Mouse (Mus musculus) C2C12 (cell line): ENCODE measurements around the gene Fcho1. TPM values are rescaled to one million over a fixed set of nuclear protein-coding genes. Genes with fewer than 3 reads are reported as not detected.
"Not testable (repeated sequence)": the region's sequence is repeated elsewhere in the genome, so short reads cannot be mapped to it uniquely, and the experiment has no call there.

Experiments
- H3K27me3 ChIP-seq: one replicate; pipeline ENCODE4 v1.6.1; 2011; ENCODE audit not compliant: control insufficient read depth, insufficient read depth, insufficient read length
- H3K36me3 ChIP-seq: one replicate; pipeline ENCODE4 v1.6.1; 2011; ENCODE audit not compliant: control insufficient read depth, insufficient read depth
- H3K4me3 ChIP-seq: one replicate; pipeline ENCODE4 v1.5.1; 2011; ENCODE audit warnings: mild to moderate bottlenecking, control low read depth; ENCODE audit not compliant: poor library complexity, insufficient read depth, severe bottlenecking
- H3K79me2 ChIP-seq: one replicate; pipeline ENCODE4 v1.6.1; 2011; ENCODE audit not compliant: control insufficient read depth, insufficient read depth
- H3K79me3 ChIP-seq: one replicate; pipeline ENCODE4 v1.6.1; 2011; ENCODE audit warnings: low read depth, control low read depth
- H3ac ChIP-seq: one replicate; pipeline ENCODE3; 2011; ENCODE audit warnings: low read depth; ENCODE audit not compliant: control insufficient read depth, insufficient read length
- CEBPB ChIP-seq: IDR thresholded peaks from one replicate; pipeline ENCODE4 v1.6.1; 2011; ENCODE audit warnings: low read depth, mild to moderate bottlenecking, control low read depth, moderate library complexity
- CTCF ChIP-seq: IDR thresholded peaks from one replicate; pipeline ENCODE4 v1.5.1; 2011; ENCODE audit not compliant: control insufficient read depth, insufficient read depth, insufficient read length
- FOSL1 ChIP-seq: IDR thresholded peaks from one replicate; pipeline ENCODE4 v1.8.0; 2011; ENCODE audit warnings: mild to moderate bottlenecking, low read length; ENCODE audit not compliant: poor library complexity, insufficient read depth, severe bottlenecking
- MAX ChIP-seq: IDR thresholded peaks from one replicate; pipeline ENCODE4 v1.6.1; 2011; ENCODE audit warnings: mild to moderate bottlenecking, control low read depth
- MYOD1 ChIP-seq: IDR thresholded peaks from one replicate; pipeline ENCODE4 v1.6.1; 2011; ENCODE audit warnings: low read depth; ENCODE audit not compliant: control insufficient read depth, insufficient read length
- MYOG ChIP-seq: IDR thresholded peaks from one replicate; pipeline ENCODE4 v1.6.1; 2011; ENCODE audit not compliant: control insufficient read depth, insufficient read length; ENCODE audit errors: extremely low read depth
- USF1 ChIP-seq: IDR thresholded peaks from one replicate; pipeline ENCODE4 v1.6.1; 2011; ENCODE audit warnings: low read depth, mild to moderate bottlenecking, control low read depth, moderate library complexity
- long read RNA-seq, 2 experiments: library from polyadenylated mRNA; unstranded; transcript quantifications; one replicate each; pipeline ENCODE4 v2.0.0; 2019 to 2020
- polyA plus RNA-seq: library from polyadenylated mRNA; unstranded; fragments of >200 nt; fragmentation: generic; extraction: Trizol; gene quantifications from one replicate; pipeline ENCODE4 v1.2.1, GENCODE M21; 2012; ENCODE audit warnings: missing spikeins

The Fcho1 gene
- polyA plus RNA-seq = not detected
- long read RNA-seq, experiment 1 = 0 reads
- long read RNA-seq, experiment 2 = 0 reads

- no peaks in the 10 kb centered on the region for H3K79me2 ChIP-seq
- no peak for TF ChIP-seq CEBPB
- no peak for TF ChIP-seq MAX
- no peak for TF ChIP-seq MYOD1
- TF ChIP-seq FOSL1 = no peak
- no peak for TF ChIP-seq USF1
- TF ChIP-seq MYOG = no peak
- no peak for TF ChIP-seq CTCF
- H3K4me3 ChIP-seq = no peak within 1 kb of the TSS
- no peak within 1 kb of the TSS for H3ac ChIP-seq
- no peaks in the 10 kb centered on the region for H3K36me3 ChIP-seq
- peaks cover 48% of the 10 kb centered on the region for H3K27me3 ChIP-seq
- no peaks in the 10 kb centered on the region for H3K79me3 ChIP-seq
These were observed at the start of gene Fcho1 for GRCm38 (mm10) chr8:71725122-71725924. Fcho1 (minus strand) TSS chr8:71725716.

GRCm38 (mm10) chr8:71771336-71771735 is 45.8 kb upstream of the Fcho1 start:
- H3K4me3 ChIP-seq = no peak overlapping the region
- no peaks in the 10 kb centered on the region for H3K27me3 ChIP-seq
- H3ac ChIP-seq = no peak overlapping the region
- TF ChIP-seq USF1 (no peak), CEBPB (no peak), MYOD1 (no peak), MAX (no peak), MYOG (no peak), CTCF (no peak), FOSL1 (no peak)
- no peaks in the 10 kb centered on the region for H3K79me2 ChIP-seq
- H3K36me3 ChIP-seq = no peaks in the 10 kb centered on the region
- no peaks in the 10 kb centered on the region for H3K79me3 ChIP-seq

- H3K4me3 ChIP-seq = no peak overlapping the region
- no peaks in the 10 kb centered on the region for H3K27me3 ChIP-seq
- no peak for TF ChIP-seq MYOG
- TF ChIP-seq CEBPB = no peak
- no peak for TF ChIP-seq MAX
- TF ChIP-seq FOSL1 = no peak
- no peak for TF ChIP-seq MYOD1
- no peak for TF ChIP-seq USF1
- no peak for TF ChIP-seq CTCF
- H3K36me3 ChIP-seq = no peaks in the 10 kb centered on the region
- no peaks in the 10 kb centered on the region for H3K79me3 ChIP-seq
- no peaks in the 10 kb centered on the region for H3K79me2 ChIP-seq
- H3ac ChIP-seq = no peak overlapping the region
These were observed 33.3 kb upstream of the Fcho1 start for GRCm38 (mm10) chr8:71758816-71759215.

- H3K4me3 ChIP-seq, H3K36me3 ChIP-seq, H3K79me3 ChIP-seq, H3ac ChIP-seq, H3K79me2 ChIP-seq, H3K27me3 ChIP-seq: not testable (repeated sequence)
These were observed 27.5 kb upstream of the Fcho1 start for GRCm38 (mm10) chr8:71752881-71753552.

- not testable (repeated sequence) for H3K79me2 ChIP-seq, H3ac ChIP-seq, H3K36me3 ChIP-seq, H3K79me3 ChIP-seq, H3K27me3 ChIP-seq, H3K4me3 ChIP-seq
These were observed 26.7 kb upstream of the Fcho1 start for GRCm38 (mm10) chr8:71752263-71752662.

DNA sequence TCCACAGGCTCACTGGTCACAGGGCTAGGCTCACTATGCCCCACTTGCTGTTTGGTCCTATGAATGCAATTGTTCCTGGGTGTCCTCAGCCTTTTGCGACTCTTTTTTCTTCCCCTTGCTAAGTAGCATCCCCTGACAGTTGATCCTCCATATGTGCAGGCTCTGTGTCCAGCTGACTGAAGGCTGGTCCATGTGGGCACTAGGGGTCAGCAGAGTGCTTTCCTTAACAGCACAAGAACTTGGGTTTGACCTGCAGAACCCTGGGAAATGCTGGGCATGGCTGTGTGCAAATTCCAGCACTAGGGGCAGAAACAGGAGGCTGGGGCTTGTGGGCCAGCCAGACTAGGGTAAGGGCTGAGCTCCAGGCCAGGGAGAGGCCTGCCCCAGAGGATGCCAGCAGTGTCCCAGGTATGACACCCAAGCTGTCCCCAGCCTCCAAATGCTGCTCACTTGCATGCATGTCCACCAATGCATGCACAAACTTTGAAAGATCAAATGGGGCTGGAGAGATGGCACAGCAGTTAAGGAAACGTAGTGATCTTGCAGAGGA is 25.9 kb upstream of the Fcho1 start:
- H3ac ChIP-seq, H3K79me3 ChIP-seq, H3K4me3 ChIP-seq, H3K79me2 ChIP-seq, H3K27me3 ChIP-seq, H3K36me3 ChIP-seq: not testable (repeated sequence)

DNA sequence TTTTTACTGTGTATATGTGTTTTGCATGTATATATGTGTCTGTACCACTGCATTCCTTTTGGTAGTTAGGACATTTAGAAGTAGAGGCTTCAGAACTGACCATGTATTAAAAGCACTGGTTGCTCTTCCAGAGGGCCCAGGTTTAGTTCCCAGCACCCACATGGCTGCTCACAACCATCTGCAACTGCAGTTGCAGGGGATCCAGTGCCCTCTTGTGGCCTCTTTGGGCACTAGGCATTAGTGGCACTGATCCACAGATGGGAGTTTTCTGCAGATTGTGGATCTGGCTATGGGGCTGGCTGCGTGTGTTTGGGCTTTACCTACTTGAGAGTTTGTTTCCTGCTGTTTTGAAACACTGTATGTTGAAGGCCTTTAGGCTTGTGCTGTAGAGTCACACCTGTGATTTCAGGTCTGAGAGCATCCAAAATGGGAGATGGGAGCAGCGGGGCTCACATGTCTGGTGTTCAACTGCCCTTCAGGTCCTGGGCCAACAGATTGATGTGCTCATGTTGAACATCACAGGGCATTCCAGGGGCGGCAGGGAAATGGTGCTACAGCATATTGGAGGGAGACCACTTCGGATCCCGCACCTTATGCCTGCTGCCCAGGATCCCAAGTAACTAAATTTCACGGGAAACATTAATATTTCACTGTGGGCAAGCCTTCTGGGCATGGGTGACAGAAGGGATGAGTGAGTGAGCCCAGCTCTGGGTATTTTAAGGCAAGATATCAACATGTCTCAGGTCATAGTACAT is 24.0 kb upstream of the Fcho1 start:
- H3K79me2 ChIP-seq, H3K36me3 ChIP-seq, H3K79me3 ChIP-seq: not testable (repeated sequence)

DNA sequence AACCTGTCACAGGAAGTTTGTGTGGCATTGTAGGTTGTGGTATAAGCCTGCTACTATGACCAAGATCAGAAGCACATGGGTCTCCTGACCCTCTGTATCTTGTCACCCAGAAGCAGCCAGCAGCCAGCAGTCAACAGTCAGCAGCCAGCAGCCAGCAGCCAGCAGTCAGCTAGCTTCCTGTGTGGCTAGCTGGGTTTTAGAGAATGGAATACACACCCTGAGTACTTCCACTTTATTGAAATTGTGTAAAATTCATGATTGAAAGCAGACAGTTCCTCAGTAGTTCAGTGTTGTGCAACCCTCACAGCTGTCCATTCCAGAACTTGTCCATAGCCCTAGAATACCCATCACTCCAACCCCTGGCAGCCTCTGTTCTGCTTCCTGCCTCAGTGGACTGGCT is 21.6 kb upstream of the Fcho1 start:
- H3K36me3 ChIP-seq, H3K79me3 ChIP-seq, H3K79me2 ChIP-seq, H3K4me3 ChIP-seq, H3ac ChIP-seq, H3K27me3 ChIP-seq: not testable (repeated sequence)

More for the DNA sequence above, 24.0 kb upstream of the Fcho1 start:
- not testable (repeated sequence) for H3K27me3 ChIP-seq, H3ac ChIP-seq, H3K4me3 ChIP-seq
